Mouse (Mus musculus) spleen, postnatal 36 days (tissue): ENCODE measurements around the gene St3gal3.

Source experiments
- DNase-seq, 2 experiments: peaks; one replicate each; pipeline ENCODE4 v3.0.0; 2022; ENCODE audit warnings: low spot score in 2 of 2, mixed read lengths in 1 of 2

Gene St3gal3

DNA sequence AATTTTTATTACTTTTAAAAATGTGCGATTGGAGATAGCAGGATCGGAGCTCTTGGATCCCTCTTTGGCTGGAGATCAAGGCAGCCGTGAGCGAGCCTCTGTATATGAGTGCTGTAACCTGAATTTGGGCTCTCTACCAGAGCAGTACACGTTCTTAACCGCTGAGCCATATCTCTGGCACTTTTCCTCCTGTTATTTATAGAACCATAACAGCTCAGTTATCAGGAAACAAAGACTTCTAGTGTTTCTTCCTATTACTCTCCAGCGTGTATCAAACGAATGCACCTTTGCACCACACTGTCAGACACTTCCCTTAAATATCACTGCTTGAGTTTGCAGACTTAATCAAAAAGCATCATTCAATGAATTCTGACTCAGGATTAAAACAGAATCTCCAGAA is 147.9 kb downstream of the St3gal3 start:
- DNase-seq, result no peak

DNA sequence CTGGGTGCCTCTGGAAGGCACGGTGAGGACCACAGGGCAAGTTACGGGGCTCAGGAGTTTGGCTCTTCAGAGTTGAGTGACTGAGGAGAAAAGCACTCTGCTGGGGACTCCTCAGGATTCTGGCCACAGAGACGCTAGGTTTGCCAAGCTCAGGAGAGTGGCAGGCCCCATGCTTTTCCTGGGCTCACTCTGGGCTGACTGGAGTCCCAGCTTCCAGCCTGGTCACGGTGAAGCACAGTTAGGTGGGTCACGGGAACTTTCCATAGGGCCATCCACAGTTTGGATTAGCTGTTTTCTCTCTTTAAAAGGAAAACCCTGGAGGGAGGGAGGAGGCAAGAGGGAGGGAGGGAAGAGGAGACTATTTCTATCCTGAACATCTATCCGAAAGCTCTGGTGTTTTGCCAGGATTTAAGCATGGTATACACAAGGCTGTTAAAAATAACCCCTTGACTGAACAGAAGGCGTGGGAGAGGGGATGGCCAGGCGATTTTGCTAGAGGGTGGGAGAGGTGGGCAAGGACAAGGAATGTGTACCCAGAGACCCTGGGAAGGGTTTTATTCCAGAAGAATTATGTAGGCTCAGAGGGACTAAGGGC is 149.6 kb downstream of the St3gal3 start:
- no peak for DNase-seq

DNA sequence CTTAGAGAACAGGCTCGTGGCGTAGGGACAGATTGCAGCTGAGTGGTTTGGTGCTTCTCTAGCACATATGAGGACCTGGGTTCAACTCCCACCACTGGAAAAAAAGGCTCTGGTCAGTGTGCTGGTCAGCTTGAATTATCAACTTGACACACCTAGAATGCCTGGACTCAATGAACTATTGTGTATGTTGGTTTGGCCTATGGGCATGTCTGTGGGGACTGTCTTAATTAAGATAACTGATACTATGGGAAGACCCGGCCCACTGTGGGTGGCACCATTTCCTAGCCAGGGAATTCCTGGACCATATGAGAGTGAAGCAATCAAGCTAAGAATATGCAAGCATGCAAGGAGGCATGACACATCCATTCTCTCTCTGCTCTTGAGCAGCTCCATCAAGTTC is 150.5 kb downstream of the St3gal3 start:
- no peak for DNase-seq

DNA sequence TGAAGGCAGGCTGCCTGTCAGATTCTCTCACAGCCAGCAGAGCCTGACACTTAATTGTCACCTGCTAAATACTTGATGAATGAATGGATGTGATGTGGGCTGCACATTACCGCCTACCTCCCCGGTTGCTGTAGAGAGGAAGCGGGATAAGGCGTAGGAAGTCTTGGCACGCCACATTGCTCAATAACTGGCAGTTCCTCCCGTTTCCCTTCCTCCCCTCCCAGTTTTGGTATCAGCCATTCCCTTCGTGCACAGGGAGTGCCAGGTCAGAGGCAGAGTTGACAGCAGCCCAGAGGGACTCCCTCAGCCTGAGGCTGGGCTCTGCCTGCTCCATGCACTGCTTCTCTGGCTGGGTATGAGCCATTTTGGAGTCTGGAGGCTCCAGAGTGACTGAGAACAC is 152.0 kb downstream of the St3gal3 start:
- no peak for DNase-seq

DNA sequence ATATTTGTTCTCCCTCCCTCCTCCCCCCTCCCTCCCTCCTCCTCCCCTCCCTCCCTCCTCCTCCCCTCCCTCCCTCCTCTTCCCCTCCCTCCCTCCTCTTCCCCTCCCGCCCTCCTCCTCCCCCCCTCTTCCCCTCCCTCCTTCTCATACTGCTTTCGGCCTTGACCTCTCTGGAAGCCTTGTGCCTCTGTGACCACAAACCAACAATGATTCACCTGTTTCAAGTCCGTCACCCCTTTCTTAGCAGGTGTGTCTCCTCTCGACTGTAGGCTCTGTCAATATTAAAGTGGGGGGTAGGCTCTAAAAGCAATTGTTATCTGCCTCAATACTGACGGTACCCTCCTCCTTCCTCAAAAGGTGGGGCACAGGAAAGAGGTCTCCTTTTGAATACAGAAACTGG is 153.2 kb downstream of the St3gal3 start:
- no peak for DNase-seq

DNA sequence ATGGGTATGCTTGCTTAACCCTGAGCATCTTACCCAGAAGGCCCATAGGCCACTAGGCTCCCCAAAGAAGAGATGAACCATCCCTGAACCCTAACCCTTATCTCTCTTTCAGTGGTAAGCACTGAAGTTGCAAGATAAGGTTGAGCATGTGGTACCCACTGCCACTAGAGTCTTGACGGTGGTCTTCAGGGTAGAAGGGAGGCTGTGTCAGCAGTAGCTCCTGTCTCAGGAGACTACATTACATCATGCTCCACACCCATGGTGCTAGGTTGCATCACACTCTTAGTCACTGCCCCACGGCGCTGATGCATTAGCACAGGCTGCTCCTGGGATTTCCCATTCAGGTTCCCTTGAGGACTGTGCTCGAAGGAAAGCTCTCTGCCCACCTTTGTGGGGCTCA is 154.6 kb downstream of the St3gal3 start:
- no peak for DNase-seq

DNA sequence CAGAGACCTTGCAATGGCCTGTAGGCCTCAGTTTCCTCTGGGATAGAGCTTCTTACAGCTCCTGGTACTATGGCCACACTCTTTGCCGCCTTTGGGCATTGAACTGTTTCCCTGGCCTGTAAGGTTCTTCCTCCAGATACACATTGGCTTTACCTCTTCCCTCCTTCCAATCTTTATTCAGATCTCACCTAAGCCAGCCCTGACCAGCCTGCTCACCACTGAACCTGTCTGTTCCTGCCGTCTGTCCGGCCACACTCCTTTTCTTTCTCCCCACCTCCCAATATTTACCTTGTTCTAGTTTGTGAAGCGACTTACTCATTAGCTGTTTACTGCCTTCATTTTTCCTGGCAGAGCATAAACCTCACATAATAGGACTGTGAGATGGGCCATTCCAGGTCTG is 155.5 kb downstream of the St3gal3 start:
- no peak for DNase-seq

DNA sequence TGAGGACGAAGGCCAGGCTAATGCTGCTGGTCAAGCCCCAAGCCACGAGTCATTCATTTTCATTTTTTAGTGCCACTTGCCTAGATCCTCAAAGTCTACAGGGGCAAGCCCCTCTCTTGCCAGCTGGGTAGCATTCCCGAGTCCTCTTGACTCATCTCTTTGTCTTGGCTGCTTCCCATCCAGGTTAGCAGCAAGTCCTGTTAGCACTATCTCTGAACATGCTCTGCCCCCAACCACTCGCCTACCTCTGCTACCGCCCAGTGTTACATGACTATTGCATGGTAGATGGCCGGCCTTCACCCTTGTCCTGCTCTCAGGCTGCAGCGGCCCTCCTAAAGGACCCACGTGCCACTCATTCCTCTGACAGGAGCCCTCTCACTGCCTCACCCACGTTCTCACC is 156.4 kb downstream of the St3gal3 start:
- DNase-seq, result no peak

DNA sequence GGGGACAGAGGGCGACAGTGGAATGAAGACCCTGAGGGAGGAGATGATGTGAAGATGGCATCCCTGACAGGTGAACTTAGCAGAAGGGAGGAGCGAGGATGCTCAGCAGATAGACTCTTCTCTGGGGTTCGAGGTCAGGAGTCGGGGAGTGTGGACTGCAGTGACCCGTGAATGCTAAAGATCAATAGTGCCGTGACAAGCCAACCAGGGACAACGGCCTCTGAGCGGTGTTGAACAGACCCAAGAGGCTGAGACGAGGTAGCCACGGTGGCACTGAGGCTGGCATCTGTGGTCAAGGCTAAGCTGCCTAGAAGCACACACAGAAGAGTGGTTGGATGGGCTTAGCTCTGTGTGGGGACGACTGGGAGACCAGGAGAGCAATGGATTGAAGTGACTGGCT is 156.9 kb downstream of the St3gal3 start:
- DNase-seq, result no peak

DNA sequence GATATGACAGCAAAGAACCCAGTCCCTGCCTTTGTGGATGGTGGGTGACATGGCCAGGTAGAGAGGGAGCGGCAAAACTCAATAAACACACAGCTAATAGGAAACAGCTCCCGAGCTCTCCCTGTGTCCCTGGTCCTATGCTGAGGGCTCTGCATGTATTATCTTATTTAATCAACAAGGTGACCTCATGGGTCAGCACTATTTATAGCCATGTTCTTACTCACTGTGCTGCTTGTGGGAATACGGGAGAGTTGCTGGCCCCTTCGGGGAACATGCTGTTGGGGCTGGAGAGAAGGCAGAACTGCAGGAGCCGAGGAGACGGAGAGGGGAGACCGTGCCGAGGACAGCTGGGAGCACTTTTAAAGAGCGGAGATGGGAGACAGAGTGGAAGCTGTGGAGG is 157.3 kb downstream of the St3gal3 start:
- no peak for DNase-seq

DNA sequence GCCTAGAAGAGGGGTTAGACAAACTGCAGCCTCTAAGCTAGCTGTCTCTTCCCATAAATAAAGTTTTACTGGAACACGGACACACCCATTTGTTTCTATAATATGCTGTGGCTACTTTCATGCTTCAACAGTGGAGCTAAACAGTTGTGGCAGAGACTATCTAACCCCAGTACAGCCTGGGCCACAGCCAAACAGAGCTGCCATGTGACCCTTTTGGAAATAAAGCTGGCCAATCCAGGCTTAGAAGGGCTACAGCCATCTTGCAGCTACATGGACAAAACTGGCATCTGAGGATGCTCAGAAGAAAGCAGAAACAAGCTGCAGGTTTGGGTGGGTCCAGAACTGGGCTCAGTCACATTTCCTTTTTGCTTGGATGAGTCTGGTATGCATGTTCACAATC is 158.9 kb downstream of the St3gal3 start:
- DNase-seq, result no peak

DNA sequence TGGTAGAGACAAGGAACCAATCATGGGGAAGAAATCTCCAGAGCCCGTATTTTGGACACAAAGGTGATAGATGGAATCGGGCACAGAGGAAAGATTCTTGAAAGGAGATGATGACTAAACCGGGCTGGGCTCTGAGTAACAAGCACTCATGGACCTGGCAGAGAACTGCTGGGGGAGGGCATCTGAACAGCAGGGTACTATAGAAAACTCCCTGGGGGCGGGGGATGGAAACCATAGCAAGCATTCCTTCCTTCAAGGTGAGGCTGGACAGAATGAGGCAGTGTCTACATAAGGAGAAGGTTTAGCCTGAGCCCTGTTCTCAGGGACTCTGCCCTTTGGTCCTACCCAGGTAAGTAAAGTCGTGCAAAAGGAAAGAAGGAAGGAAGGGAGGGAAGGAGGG is 160.0 kb downstream of the St3gal3 start:
- no peak for DNase-seq

DNA sequence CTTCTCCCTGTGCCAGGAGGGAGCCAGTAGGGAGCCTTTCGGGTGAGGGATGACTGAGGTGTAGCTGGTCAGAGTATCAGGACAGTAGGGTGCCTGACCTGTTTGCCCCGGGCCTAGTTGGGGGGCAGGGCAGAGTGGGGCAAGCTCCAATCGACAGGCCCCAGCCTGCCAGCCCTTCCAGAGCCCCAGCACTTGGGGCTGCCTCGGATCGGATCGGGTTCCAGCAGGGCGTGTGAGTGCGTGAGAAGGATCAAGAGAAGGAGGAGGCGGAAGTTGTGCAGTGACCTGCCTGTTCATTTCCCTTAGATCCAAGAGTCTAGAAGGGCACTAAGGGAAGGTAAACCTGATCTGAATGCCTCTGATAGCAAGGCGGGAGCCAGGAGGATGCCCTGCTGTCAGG is 161.7 kb downstream of the St3gal3 start:
- no peak for DNase-seq

DNA sequence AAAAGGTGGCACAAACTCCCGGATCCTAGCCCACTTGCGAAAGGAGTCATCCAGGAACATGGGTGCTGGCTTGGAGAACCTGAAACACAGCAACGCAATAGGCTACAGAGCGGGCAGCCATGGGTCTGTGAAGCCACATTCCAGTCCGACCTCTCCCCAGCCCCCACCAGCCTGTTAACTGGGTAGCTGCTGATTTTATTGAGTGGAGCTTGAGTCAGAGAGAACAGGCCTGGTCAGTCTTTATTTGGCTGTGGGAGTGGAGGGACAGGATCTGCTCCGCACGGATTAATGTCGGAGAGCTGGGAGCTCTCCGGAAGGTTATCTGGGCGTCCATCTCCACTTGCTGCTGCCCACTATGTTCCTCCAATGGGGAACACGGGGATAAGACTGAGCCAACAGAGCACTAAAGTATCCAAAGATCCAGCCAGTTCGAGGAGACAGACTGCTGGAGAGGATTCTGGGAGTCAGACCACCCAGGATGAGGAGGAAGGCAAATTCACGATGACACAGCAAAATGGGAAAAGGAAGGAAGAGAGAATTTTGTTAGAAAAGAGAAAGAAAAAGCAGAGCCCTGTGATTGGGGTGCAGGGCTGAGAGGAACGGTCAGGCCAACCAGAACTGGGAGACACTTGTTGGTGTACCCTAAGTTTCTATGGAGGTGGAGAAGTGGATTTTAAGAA is 170.2 kb downstream of the St3gal3 start:
- no peak for DNase-seq

DNA sequence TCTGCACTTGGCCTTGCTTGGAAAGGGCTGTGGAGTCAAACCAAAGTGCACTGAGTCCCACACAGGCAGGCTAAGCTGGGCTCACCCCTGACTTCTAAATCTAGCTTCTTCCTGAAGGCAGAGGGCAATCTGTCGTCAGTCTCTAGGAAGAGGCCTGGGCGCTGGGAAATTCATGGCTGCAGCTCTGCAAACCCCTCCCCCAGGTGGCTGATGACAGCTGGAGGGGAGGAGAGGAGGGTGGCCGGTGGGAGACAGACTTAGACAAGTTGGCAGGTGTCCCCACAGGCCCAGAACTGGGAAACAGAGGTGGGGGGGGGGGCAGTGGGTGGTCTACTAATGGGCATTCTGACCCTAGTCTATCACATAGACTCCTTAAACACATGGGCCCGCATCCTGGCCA is 177.2 kb downstream of the St3gal3 start:
- no peak for DNase-seq

DNA sequence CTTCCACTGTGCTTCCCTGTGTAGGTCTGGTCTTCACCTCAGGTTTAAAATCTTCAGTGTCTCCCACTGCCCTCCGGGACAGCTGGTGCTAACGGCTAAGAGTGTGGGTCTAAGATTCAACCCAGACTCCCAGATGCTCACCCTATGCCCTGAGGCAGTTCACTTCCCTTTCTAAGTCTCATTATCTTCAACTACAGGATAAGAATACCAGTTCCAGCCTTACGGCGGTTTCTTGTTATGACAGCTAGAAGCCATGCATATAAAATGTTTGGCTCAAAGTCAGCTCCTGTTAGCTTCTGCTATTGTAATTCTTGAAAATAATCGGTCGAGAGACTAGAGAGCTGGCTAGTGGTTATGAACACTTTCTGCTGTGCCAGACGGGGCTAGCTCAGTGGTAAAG is 187.2 kb downstream of the St3gal3 start:
- DNase-seq, result no peak

DNA sequence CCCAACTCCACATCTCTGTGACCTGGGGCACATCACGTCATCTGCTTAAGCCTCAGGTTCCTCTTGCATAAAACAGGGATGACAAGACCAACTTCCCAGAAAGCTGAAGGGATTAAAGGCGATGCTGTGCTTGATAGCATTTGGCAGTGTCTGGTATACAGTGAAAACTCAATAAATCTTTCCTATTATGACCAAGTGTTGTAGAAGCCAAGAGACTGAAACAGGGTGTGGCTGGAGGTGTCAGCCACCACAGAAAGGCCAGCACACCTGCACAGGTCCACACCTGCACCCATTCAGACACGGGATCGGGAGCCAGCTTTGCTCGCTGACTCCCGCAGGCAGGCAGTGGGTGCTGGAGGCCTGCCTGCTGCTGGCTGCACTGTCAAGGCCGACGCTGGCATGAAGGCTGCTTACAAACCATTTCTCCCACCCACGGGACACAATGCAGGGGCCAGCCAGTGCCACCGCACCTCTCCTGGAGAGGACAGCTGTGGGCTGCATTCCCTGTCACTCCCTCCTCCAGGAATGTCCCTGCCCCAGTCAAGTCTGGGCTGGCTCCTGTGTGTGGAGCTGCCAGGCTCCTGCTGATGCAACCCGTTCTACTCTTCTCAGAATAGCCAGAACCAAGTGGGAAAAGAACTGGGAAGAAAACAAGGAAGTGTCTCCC is 187.9 kb downstream of the St3gal3 start:
- DNase-seq, result no peak

DNA sequence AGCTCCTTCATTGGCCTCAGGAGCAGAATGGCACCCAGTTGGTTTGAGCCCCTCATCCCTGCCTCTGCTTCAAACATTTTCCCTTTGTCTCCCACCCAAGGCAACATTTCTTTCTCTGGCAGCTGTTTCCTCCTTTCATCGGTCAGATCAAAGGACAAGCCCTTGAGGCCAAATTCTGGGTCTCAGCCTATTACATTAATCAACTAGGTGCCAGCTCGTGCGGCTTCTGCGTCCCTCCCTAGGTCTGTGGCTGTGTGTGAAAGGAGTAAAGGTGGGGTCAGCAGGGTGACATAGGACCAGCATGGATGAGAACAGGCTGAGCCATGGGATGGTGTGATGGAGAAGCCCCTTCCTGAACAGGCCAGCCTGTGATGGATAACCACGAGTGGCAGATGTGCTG is 191.4 kb downstream of the St3gal3 start:
- no peak for DNase-seq

DNA sequence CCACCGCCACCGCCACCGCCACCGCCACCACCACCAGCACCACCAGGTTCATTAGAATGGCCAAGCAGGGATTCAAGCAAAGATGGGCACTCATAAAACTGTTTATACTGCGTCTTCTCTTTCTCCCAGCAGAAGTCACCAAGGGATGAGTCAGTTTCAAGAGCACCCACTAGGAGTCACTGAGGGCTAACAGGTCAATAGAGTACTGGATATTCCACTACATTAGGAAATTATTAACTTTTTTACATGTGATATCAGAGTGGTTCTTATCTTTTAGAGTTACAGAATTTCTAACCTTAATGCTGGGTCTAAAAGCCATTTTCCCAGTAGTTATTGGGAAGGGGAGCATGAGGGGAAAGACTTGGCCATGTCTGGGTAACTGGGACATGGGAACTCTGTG is 197.8 kb downstream of the St3gal3 start:
- DNase-seq, result no peak

DNA sequence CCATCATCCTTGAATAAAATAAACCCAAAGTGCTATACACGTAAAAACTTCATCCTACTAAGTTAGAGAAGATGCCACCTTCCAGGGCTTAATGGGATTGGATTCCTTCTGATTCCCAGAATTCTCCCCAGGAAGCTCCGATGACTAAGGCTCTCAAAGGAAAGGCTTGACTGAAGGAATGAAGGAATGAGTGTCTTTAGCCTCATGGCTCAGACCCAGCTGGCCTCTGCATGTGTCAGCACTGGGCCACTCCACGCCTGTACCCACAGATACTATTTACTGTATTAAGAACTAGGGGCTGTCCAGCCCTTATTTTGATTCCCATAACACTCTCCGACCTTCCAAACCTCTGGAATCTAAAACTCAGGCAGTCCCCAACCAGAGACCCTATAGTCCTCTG is 200.6 kb downstream of the St3gal3 start:
- DNase-seq, result no peak

DNA sequence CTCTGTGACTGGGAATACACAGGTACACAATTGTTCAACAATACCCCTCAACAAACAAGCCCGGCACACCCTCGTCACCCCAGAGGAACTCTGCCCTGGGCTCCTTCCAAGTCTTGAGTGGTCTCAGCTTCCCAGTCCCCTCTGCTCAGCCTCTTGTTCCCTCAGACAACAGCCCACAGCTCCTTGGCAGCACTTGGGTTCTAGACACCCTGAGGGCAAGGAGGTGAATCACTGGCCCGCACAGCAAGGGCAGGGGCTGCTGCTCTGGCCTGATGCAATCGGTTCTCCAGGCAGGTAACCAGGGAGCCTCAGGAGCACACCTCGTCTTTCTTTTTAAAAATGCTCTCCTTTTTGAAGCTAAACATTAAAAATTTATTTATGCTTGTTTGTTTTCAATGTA is 201.5 kb downstream of the St3gal3 start:
- DNase-seq, result no peak

DNA sequence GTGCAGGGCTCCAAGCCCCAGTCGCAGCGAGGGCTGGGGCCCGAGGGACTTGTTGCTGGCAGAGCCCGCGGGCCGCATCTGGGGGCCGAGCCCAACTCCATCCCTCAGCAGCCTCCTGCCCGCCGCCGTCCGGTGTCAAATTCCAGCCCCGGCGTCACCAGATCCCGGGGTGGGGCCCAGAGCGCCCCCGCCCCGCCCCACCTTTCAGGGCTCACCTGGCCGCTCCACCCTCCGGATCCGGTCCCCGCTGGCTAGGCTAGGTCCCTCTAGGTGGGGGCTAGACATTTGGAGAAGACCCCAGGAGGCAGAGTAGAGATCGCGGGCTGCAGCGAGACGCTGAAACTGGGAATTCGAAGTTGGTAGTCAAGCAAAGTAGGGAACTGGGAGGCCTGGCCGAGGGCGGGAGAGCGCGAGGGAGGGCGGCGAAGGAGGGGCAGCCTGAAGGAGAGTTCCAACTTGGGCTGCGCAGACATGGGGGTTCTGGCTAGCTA is 205.3 kb downstream of the St3gal3 start, which contains the start of gene Artn:
TSS of gene Artn (minus strand) at position 373 of the 491 bp plus-strand sequence.
- DNase-seq, result no peak

DNA sequence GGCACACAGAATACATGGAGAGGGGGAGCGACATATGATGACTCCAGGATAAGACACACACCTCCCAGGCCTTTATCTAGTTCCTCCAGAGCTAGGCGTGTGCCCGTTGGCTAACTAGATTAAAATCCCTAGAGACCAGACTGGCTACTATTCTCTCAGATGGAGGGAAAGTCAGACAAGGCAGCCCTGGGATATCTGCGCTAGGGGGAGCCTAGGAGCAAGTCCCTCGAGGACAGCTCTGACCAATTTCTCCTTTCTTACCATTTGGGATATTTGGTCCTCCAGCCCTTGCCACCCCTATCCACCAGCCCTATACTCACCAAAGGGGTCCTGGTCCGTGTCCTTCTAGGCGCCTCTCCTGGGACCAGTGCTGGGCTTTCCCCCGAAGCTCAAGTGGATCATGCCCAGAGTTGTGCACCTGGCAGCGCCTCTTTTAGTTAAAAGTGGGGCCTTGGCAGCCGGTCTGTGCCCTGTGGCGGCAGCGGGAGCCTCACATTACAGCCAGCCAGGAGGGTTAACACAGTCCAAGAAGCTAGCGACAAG is 205.9 kb downstream of the St3gal3 start:
- DNase-seq, result peak; percentile 42 to 67
